Mouse (Mus musculus) forebrain, postnatal 0 days (tissue): ENCODE measurements around the gene Has3. TPM values are rescaled to one million over a fixed set of nuclear protein-coding genes. Genes with fewer than 3 reads are reported as not detected.

Experiments
- ATAC-seq: fragments of 200-750 bp; cut with Nextera tagmentation; 2 replicates; pipeline ENCODE4 v1.8.0; 2017; ENCODE audit warnings: mild to moderate bottlenecking, moderate library complexity
- DNase-seq: peaks from one replicate; pipeline ENCODE4 v3.0.0-alpha.2; 2015
- H3K27ac ChIP-seq: fragments of 300-500 bp; sonication (generic); 2 replicates; pipeline ENCODE4 v1.5.1; 2014; ENCODE audit warnings: low read depth, mild to moderate bottlenecking, antibody characterized with exemption, low read length, moderate library complexity, mixed read lengths
- H3K27me3 ChIP-seq: fragments of 300-500 bp; sonication (generic); 2 replicates; pipeline ENCODE4 v1.6.1; 2014; ENCODE audit warnings: mild to moderate bottlenecking, low read length, mixed read lengths; ENCODE audit not compliant: insufficient read depth
- H3K36me3 ChIP-seq: fragments of 300-500 bp; sonication (generic); 2 replicates; pipeline ENCODE4 v1.6.1; 2014; ENCODE audit warnings: mild to moderate bottlenecking, moderate library complexity; ENCODE audit not compliant: insufficient read depth
- H3K4me1 ChIP-seq: fragments of 300-500 bp; sonication (generic); 2 replicates; pipeline ENCODE4 v1.6.1; 2014; ENCODE audit warnings: antibody characterized with exemption; ENCODE audit not compliant: insufficient read depth
- H3K4me2 ChIP-seq: fragments of 300-500 bp; sonication (generic); 2 replicates; pipeline ENCODE4 v1.6.1; 2014; ENCODE audit warnings: low read depth, mild to moderate bottlenecking, moderate library complexity
- H3K4me3 ChIP-seq: fragments of 300-500 bp; sonication (generic); 2 replicates; pipeline ENCODE4 v1.5.1; 2014; ENCODE audit warnings: low read depth, low read length, mixed read lengths
- H3K9ac ChIP-seq: fragments of 300-500 bp; sonication (generic); 2 replicates; pipeline ENCODE4 v1.6.1; 2014; ENCODE audit warnings: mild to moderate bottlenecking
- H3K9me3 ChIP-seq: fragments of 300-500 bp; sonication (generic); 2 replicates; pipeline ENCODE4 v1.6.1; 2016; ENCODE audit warnings: low read length
- CTCF ChIP-seq: sonication (generic); IDR thresholded peaks from 2 replicates; pipeline ENCODE4 v1.5.1; 2016; ENCODE audit warnings: antibody characterized with exemption, control low read depth, low read depth
- WGBS: fragments of 180-500 bp; shearing (Covaris S2); extraction: QIAGEN DNeasy Blood & Tissue Kit; methylation state at CpG from one replicate; pipeline ENCODE4 v1.1.7; 2014; 5-methylcytosine and 5-hydroxymethylcytosine counted together
- polyA plus RNA-seq: library from polyadenylated mRNA; unstranded; fragments of >200 nt; fragmentation: Nextera tagmentation; extraction: Ambion mirVana; gene quantifications from 2 replicates; pipeline ENCODE4 v1.2.1, GENCODE M21; 2015
- total RNA-seq: library from RNA; depleted of rRNA; stranded (reverse); fragments of >200 nt; gene quantifications from 2 replicates; pipeline ENCODE4 v1.2.3, GENCODE M21; 2014; rRNA removed

Has3 gene
- total RNA-seq (18.1 and 19.7 TPM in 2 replicates), polyA plus RNA-seq (0.77 and 0.86 TPM in 2 replicates)

- peak within 1 kb of the TSS; percentile 96 for H3K4me2 ChIP-seq
- peak; percentile 53 for DNase-seq
- ATAC-seq: no peak
- H3K27ac ChIP-seq: peak within 1 kb of the TSS; percentile 54; the same call in 1 of the 2 replicates
- no peak; the same call in 1 of the 2 replicates for TF ChIP-seq CTCF
- H3K4me3 ChIP-seq: peak within 1 kb of the TSS; percentile 62
- H3K27me3 ChIP-seq: peaks cover 8% of the 10 kb centered on the region
- 3% methylated on average over 18 of the region's 18 CpGs for WGBS
- peaks cover 18% of the 10 kb centered on the region for H3K4me1 ChIP-seq
- no peaks in the 10 kb centered on the region for H3K9me3 ChIP-seq
- H3K9ac ChIP-seq: peak within 1 kb of the TSS; percentile 58
- H3K36me3 ChIP-seq: peaks cover 10% of the 10 kb centered on the region
These were observed at the start of gene Has3 for GRCm38 (mm10) chr8:106870051-106870450. TSS of gene Has3 (plus strand) at chr8:106870242.

GRCm38 (mm10) chr8:106820553-106821515 is 49.2 kb upstream of the Has3 start:
- Histone ChIP-seq H3K4me2 (no peak overlapping the region), H3K27ac (no peak overlapping the region), H3K4me3 (no peak overlapping the region), H3K27me3 (no peaks in the 10 kb centered on the region), H3K9me3 (no peaks in the 10 kb centered on the region), H3K36me3 (no peaks in the 10 kb centered on the region), H3K9ac (no peak overlapping the region), H3K4me1 (0 out of 2 replicates have a peak, but pooled peaks cover 8% of the 10 kb centered on the region)
- TF ChIP-seq CTCF: no peak
- ATAC-seq (no peak), DNase-seq (no peak)
- 88% methylated on average over 14 of the region's 14 CpGs for WGBS

- no peaks in the 10 kb centered on the region for H3K27me3 ChIP-seq
- no peak overlapping the region for H3K9ac ChIP-seq
- H3K36me3 ChIP-seq: no peaks in the 10 kb centered on the region
- no peak overlapping the region for H3K27ac ChIP-seq
- H3K4me2 ChIP-seq: no peak overlapping the region
- no peak for DNase-seq
- H3K9me3 ChIP-seq: no peaks in the 10 kb centered on the region
- H3K4me1 ChIP-seq: no peaks in the 10 kb centered on the region
- ATAC-seq: no peak
- 85% methylated on average over 6 of the region's 6 CpGs for WGBS
- no peak overlapping the region for H3K4me3 ChIP-seq
- no peak for TF ChIP-seq CTCF
These were observed 41.1 kb upstream of the Has3 start for GRCm38 (mm10) chr8:106828921-106829320.

GRCm38 (mm10) chr8:106829526-106830045 is 40.5 kb upstream of the Has3 start:
- no peak overlapping the region for H3K9ac ChIP-seq

GRCm38 (mm10) chr8:106834899-106835298 is 35.1 kb upstream of the Has3 start:
- Histone ChIP-seq H3K36me3 (no peaks in the 10 kb centered on the region), H3K27me3 (no peaks in the 10 kb centered on the region), H3K9ac (no peak overlapping the region), H3K4me2 (no peak overlapping the region), H3K4me3 (no peak overlapping the region), H3K27ac (no peak overlapping the region), H3K4me1 (peaks cover 7% of the 10 kb centered on the region; the same call in 1 of the 2 replicates), H3K9me3 (no peaks in the 10 kb centered on the region)
- 86% methylated on average over 1 of the region's 1 CpGs for WGBS
- ATAC-seq (no peak), DNase-seq (no peak)
- TF ChIP-seq CTCF: no peak

More at GRCm38 (mm10) chr8:106829526-106830045, 40.5 kb upstream of the Has3 start:
- no peak overlapping the region for H3K4me3 ChIP-seq
- DNase-seq (no peak), ATAC-seq (no peak)
- no peak overlapping the region for H3K4me2 ChIP-seq
- WGBS: 68% methylated on average over 5 of the region's 5 CpGs
- H3K9me3 ChIP-seq: no peaks in the 10 kb centered on the region
- no peak for TF ChIP-seq CTCF
- no peaks in the 10 kb centered on the region for H3K4me1 ChIP-seq
- H3K36me3 ChIP-seq: no peaks in the 10 kb centered on the region
- no peak overlapping the region for H3K27ac ChIP-seq
- H3K27me3 ChIP-seq: no peaks in the 10 kb centered on the region

- Histone ChIP-seq H3K9ac (no peak overlapping the region), H3K4me3 (no peak overlapping the region), H3K27ac (no peak overlapping the region), H3K36me3 (no peaks in the 10 kb centered on the region), H3K9me3 (no peaks in the 10 kb centered on the region), H3K4me1 (peaks cover 7% of the 10 kb centered on the region; the same call in 1 of the 2 replicates), H3K27me3 (no peaks in the 10 kb centered on the region), H3K4me2 (no peak overlapping the region)
- DNase-seq (no peak), ATAC-seq (no peak)
- 88% methylated on average over 6 of the region's 6 CpGs for WGBS
- no peak for TF ChIP-seq CTCF
These were observed 33.5 kb upstream of the Has3 start for GRCm38 (mm10) chr8:106836525-106836924.

- TF ChIP-seq CTCF: no peak
- peaks cover 7% of the 10 kb centered on the region; the same call in 1 of the 2 replicates for H3K4me1 ChIP-seq
- WGBS: 78% methylated on average over 6 of the region's 6 CpGs
- no peak for ATAC-seq
- H3K4me3 ChIP-seq: no peak overlapping the region
- H3K27ac ChIP-seq: peak overlapping the region; percentile 79
- no peak for DNase-seq
- 0 out of 2 replicates have a peak overlapping the region, but pooled peaks have one; percentile 39 for H3K9ac ChIP-seq
- no peaks in the 10 kb centered on the region for H3K27me3 ChIP-seq
- no peak overlapping the region for H3K4me2 ChIP-seq
- H3K9me3 ChIP-seq: no peaks in the 10 kb centered on the region
- no peaks in the 10 kb centered on the region for H3K36me3 ChIP-seq
These were observed 31.2 kb upstream of the Has3 start for GRCm38 (mm10) chr8:106838803-106839202.
